Mouse (Mus musculus): ENCODE results near the gene Zfp932. TPM values are rescaled to one million over a fixed set of nuclear protein-coding genes. Genes with fewer than 3 reads are reported as not detected.
"Not testable (repeated sequence)": the region's sequence is repeated elsewhere in the genome, so short reads cannot be mapped to it uniquely, and the experiment has no call there.

The Zfp932 gene
- polyA plus RNA-seq, 1 experiment from 2014 or later, result 5.2 TPM

- WGBS (ENCODE audit: insufficient replicate concordance), result 37% methylated on average over 8 of the region's 8 CpGs
- H3K9me3 ChIP-seq (ENCODE audit: low read length); H3K27ac ChIP-seq (ENCODE audit: low read depth); H3K9ac ChIP-seq (replicated peaks); H3K27me3 ChIP-seq (ENCODE audit: insufficient read depth, low read length); H3K4me3 ChIP-seq (ENCODE audit: low read depth, low read length); H3K4me1 ChIP-seq (ENCODE audit: insufficient read depth); H3K36me3 ChIP-seq (replicated peaks; ENCODE audit: insufficient read depth, low read length): not testable (repeated sequence)
- H3K4me2 ChIP-seq (ENCODE audit: low read depth, low read length), result 0 out of 2 replicates have a peak overlapping the region, but pooled peaks have one; percentile 4
- peak; percentile 70 for TF ChIP-seq CTCF (IDR thresholded peaks at IDR 0.05; ENCODE audit: low read depth)
- peak; percentile 35 for DNase-seq
- ATAC-seq, result peak; percentile 51; the same call in 1 of the 2 replicates
Observed at GRCm38 (mm10) chr5:110023694-110024427, 27.5 kb downstream of the Zfp932 start.

GRCm38 (mm10) chr5:110057637-110058408 is 61.5 kb downstream of the Zfp932 start:
- ATAC-seq, result peak; percentile 99
- Histone ChIP-seq H3K9ac (replicated peaks) (peak overlapping the region; percentile 71), H3K4me3 (ENCODE audit: low read depth, low read length) (peak overlapping the region; percentile 78), H3K27ac (ENCODE audit: low read depth) (peak overlapping the region; percentile 57; the same call in 1 of the 2 replicates), H3K4me2 (ENCODE audit: low read depth, low read length) (peak overlapping the region; percentile 68), H3K36me3 (replicated peaks; ENCODE audit: insufficient read depth, low read length) (no peaks in the 10 kb centered on the region), H3K27me3 (ENCODE audit: insufficient read depth, low read length) (no peaks in the 10 kb centered on the region), H3K4me1 (ENCODE audit: insufficient read depth) (peaks cover 5% of the 10 kb centered on the region), H3K9me3 (ENCODE audit: low read length) (peaks cover 2% of the 10 kb centered on the region; the same call in 1 of the 2 replicates)
- DNase-seq, result peak; percentile 81
- TF ChIP-seq CTCF (IDR thresholded peaks at IDR 0.05; ENCODE audit: low read depth) (no peak), EP300 (IDR thresholded peaks at IDR 0.05; ENCODE audit: low read depth) (no peak)
- under 1% methylated on average over 19 of the region's 19 CpGs for WGBS (ENCODE audit: insufficient replicate concordance)

Other genes starting within 250 kb of the Zfp932 start
- gene 4930522L14Rik, start 244.6 kb upstream of the Zfp932 start, polyA plus RNA-seq (2015; fragmentation: Nextera tagmentation; extraction: Ambion mirVana), result 2.9 and 3.9 TPM in 2 replicates
- gene Gm15446, start 73.1 kb upstream of the Zfp932 start, polyA plus RNA-seq (2015; fragmentation: Nextera tagmentation; extraction: Ambion mirVana), result 0.12 and 0.23 TPM in 2 replicates
- 0.62 and 1.2 TPM in 2 replicates for gene Gm17655, start 76.0 kb downstream of the Zfp932 start, polyA plus RNA-seq (2015; fragmentation: Nextera tagmentation; extraction: Ambion mirVana)
- 0.47 and 0.51 TPM in 2 replicates for gene Gm35315, start 97.9 kb downstream of the Zfp932 start, polyA plus RNA-seq (2015; fragmentation: Nextera tagmentation; extraction: Ambion mirVana)
- gene Plcxd1, start 103.4 kb downstream of the Zfp932 start, polyA plus RNA-seq (2015; fragmentation: Nextera tagmentation; extraction: Ambion mirVana), result 0.32 and 0.48 TPM in 2 replicates
- 7.1 and 7.4 TPM in 2 replicates for gene Gtpbp6, start 111.7 kb downstream of the Zfp932 start, polyA plus RNA-seq (2015; fragmentation: Nextera tagmentation; extraction: Ambion mirVana)
- gene Zfp605, start 113.6 kb downstream of the Zfp932 start, polyA plus RNA-seq (2015; fragmentation: Nextera tagmentation; extraction: Ambion mirVana), result 0.76 and 0.99 TPM in 2 replicates
- 9.6 and 11.6 TPM in 2 replicates for gene Chfr, start 139.3 kb downstream of the Zfp932 start, polyA plus RNA-seq (2015; fragmentation: Nextera tagmentation; extraction: Ambion mirVana)
- 3.5 and 4.1 TPM in 2 replicates for gene Golga3, start 180.2 kb downstream of the Zfp932 start, polyA plus RNA-seq (2015; fragmentation: Nextera tagmentation; extraction: Ambion mirVana)
- 8.6 and 10.7 TPM in 2 replicates for gene Ankle2, start 234.5 kb downstream of the Zfp932 start, polyA plus RNA-seq (2015; fragmentation: Nextera tagmentation; extraction: Ambion mirVana)